Mouse (Mus musculus) bone marrow macrophage, adult 2 months (primary cell): ENCODE data around the gene Zfp414. TPM values are rescaled to one million over a fixed set of nuclear protein-coding genes. Genes with fewer than 3 reads are reported as not detected.
"Not testable (repeated sequence)": the region's sequence is repeated elsewhere in the genome, so short reads cannot be mapped to it uniquely, and the experiment has no call there.

Source experiments
- H3K27ac ChIP-seq: 2 replicates; pipeline ENCODE4 v1.5.1; 2012; ENCODE audit warnings: low read depth, low read length; ENCODE audit not compliant: insufficient read depth
- H3K4me1 ChIP-seq: 2 replicates; pipeline ENCODE4 v1.6.1; 2012; ENCODE audit warnings: low read length; ENCODE audit not compliant: control insufficient read depth, insufficient read depth
- H3K4me3 ChIP-seq: 2 replicates; pipeline ENCODE4 v1.5.1; 2012; ENCODE audit warnings: mild to moderate bottlenecking, low read length, moderate library complexity; ENCODE audit not compliant: insufficient read depth
- CTCF ChIP-seq: IDR thresholded peaks from 2 replicates; pipeline ENCODE4 v1.5.1; 2012; ENCODE audit warnings: low read depth, mild to moderate bottlenecking, low read length, moderate library complexity
- POLR2A ChIP-seq: IDR thresholded peaks from 2 replicates; pipeline ENCODE4 v1.6.1; 2012; ENCODE audit warnings: mild to moderate bottlenecking, low read depth, low read length, borderline replicate concordance
- polyA plus RNA-seq: library from polyadenylated mRNA; stranded (reverse); fragments of >200 nt; gene quantifications from 2 replicates; pipeline ENCODE4 v1.2.4, GENCODE M21; 2012; ENCODE audit not compliant: missing spikeins, insufficient read depth, insufficient read length

Gene Zfp414
- polyA plus RNA-seq = 52.9 and 55.6 TPM in 2 replicates

- Histone ChIP-seq H3K4me1 (peaks cover 18% of the 10 kb centered on the region), H3K4me3 (peak within 1 kb of the TSS; percentile 86), H3K27ac (peak within 1 kb of the TSS; percentile 90)
- TF ChIP-seq CTCF = no peak
Observed at GRCm38 (mm10) chr17:33628621-33629486, at the start of gene Zfp414. Gene Zfp414 (plus strand): TSS chr17:33629090.

DNA sequence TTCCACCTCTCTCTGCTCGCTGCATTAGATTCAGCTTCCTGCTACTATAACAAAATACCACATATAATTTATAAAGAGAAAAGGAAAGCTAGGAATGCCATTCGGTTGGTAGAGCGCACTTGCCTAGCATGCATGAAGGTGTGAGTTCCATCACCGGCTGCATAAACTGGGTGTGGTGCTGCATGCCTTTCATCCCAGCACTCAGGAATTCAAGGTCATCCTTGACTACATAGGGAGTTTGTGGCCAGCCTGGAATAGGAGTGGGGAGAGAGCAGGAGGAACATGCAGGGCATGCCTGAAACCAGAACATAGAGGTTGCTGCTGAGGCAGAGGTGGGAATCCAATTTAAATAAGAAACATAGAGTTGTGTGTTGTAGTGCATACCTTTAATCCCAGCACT is 44.8 kb upstream of the Zfp414 start:
- Histone ChIP-seq H3K4me1 (no peaks in the 10 kb centered on the region), H3K27ac (no peak overlapping the region), H3K4me3 (no peak overlapping the region)
- TF ChIP-seq POLR2A = no peak
- no peak for TF ChIP-seq CTCF

DNA sequence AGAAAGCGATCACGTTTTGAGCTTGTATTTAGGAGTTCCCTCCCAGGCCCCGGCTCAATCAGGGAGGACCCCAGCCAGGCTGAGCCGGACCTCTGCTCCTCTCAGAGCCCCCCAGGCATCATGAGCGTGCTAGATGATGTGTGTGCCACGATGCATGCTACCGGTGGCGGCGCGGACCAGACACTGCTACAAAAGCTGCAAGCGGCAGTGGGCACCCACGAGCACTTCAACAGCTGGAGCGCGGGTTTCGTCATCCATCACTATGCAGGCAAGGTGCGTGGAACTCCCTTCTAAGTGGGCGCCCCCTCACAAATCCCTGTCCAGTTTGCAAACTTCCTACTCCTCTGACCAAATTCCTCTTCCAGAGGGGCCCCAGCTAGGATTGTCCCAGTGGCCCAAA is 42.9 kb upstream of the Zfp414 start:
- H3K27ac ChIP-seq = no peak overlapping the region
- TF ChIP-seq CTCF = no peak
- TF ChIP-seq POLR2A = no peak
- no peaks in the 10 kb centered on the region for H3K4me1 ChIP-seq

DNA sequence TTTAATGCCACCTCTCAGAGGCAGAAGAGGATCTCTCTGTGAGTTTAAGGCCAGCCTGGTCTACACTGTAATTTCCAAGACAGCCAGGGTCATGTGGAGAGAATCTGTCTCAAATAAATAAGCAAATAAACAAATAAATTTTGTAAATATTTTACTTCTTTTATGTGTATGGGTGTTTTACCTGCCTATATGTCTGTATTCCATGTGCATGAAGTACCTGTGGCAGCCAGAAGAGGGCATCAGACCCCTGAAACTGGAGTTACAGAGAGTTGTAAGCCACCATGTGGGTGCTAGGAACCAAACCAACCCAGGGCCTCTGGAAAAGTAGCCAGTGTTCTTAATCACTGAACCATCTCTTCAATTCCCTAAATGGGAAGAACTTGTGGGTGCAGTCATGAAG is 31.6 kb upstream of the Zfp414 start:
- no peaks in the 10 kb centered on the region for H3K4me1 ChIP-seq
- TF ChIP-seq CTCF (no peak), POLR2A (no peak)
- no peak overlapping the region for H3K27ac ChIP-seq
- no peak overlapping the region for H3K4me3 ChIP-seq

More for the DNA sequence above, 42.9 kb upstream of the Zfp414 start:
- no peak overlapping the region for H3K4me3 ChIP-seq

GRCm38 (mm10) chr17:33598506-33598905 is 30.4 kb upstream of the Zfp414 start:
- Histone ChIP-seq H3K27ac (no peak overlapping the region), H3K4me1 (no peaks in the 10 kb centered on the region), H3K4me3 (no peak overlapping the region)
- TF ChIP-seq POLR2A (no peak), CTCF (no peak)

DNA sequence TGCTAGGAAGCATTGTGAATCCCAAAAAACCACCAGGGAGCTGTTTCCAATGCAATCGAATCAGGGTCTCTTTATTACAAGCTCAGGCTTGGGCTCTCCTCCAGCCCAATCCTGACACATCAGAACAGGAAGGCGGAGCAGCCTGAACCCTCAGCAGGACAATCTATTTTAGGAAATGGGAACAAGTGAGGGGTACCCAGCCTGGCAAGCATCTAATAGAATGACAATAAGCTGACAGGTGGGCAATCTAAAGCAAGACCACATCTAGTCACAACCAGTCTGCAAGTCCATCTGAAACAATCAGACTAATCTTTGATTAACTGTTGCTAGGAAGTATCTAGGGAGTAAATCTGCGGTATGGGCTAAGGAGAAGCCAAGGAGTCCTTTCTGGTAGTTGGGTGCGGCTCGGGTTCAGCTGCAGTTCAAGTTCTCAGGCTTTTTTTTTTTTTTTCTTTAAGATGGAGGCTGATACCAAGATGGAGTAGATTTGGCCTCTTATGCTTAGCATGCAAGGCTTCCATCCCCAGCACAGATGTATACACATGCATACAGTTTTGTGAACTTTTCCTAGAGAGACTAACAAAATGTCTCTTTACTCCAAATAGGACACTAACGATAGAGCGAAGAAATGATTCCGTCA is 28.9 kb upstream of the Zfp414 start:
- no peak for TF ChIP-seq CTCF
- no peak for TF ChIP-seq POLR2A
- Histone ChIP-seq H3K4me1 (no peaks in the 10 kb centered on the region), H3K4me3 (no peak overlapping the region), H3K27ac (no peak overlapping the region)

DNA sequence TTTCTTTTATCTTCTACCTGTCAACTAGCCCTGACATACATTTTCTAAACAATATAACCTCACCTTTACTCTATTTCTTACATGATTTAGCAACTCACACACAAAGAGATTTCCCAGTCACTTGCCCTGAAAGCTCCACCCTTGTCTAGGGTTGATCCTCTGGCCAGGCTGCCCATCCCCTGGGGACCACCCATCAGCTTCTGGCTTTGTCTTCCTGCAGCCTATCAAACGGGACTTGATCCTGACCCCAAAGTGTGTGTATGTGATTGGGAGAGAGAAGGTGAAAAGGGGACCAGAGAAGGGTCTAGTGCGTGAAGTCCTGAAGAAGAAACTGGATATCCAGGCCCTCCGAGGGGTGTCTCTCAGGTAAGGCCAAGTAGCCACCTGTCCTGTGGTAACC is 28.1 kb upstream of the Zfp414 start:
- no peaks in the 10 kb centered on the region for H3K4me1 ChIP-seq
- TF ChIP-seq CTCF (no peak), POLR2A (no peak)
- no peak overlapping the region for H3K27ac ChIP-seq
- no peak overlapping the region for H3K4me3 ChIP-seq

GRCm38 (mm10) chr17:33601947-33602346 is 26.9 kb upstream of the Zfp414 start:
- no peak overlapping the region for H3K27ac ChIP-seq
- H3K4me3 ChIP-seq = no peak overlapping the region
- H3K4me1 ChIP-seq = no peaks in the 10 kb centered on the region
- TF ChIP-seq CTCF (no peak), POLR2A (no peak)

DNA sequence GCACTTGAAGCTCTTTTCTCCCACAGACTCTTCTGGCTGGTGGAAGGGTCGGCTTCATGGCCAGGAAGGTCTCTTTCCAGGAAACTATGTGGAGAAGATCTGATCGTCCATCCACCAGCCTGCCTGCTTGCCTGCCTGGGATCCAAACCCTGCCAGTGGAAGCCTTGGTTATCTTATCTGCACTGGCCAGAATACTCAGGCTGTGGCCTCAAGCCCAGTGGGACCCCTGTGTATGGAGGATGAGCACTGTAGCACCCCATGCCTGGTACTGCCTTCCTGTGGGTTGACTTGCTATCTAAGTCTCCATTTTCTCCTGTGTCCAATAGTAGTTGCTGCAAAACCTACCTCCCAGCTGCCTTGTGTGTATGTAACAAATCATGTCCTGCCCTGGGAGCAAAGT is 21.6 kb upstream of the Zfp414 start:
- Histone ChIP-seq H3K4me1 (no peaks in the 10 kb centered on the region), H3K4me3 (no peak overlapping the region), H3K27ac (no peak overlapping the region)
- TF ChIP-seq POLR2A (no peak), CTCF (no peak)

GRCm38 (mm10) chr17:33610548-33610947 is 18.3 kb upstream of the Zfp414 start:
- Histone ChIP-seq H3K4me3 (no peak overlapping the region), H3K4me1 (no peaks in the 10 kb centered on the region), H3K27ac (no peak overlapping the region)
- TF ChIP-seq CTCF (no peak), POLR2A (no peak)

GRCm38 (mm10) chr17:33613726-33614125 is 15.2 kb upstream of the Zfp414 start:
- not testable (repeated sequence) for H3K4me1 ChIP-seq, H3K27ac ChIP-seq, H3K4me3 ChIP-seq
